Comparison of ENCODE assay signal across 20 mouse cellular contexts in genomic region chr6:125210436-125210835, GRCm38 (mm10). TPM values are rescaled to one million over a fixed set of nuclear protein-coding genes. Genes with fewer than 3 reads are reported as not detected.
DNase-seq lines count a peak whose midpoint lies in the region; ATAC-seq and TF ChIP-seq lines count a peak whose summit lies in the region.
"Had no signal": no experiment of that assay in that cellular context is flagged by ENCODE, and none has a peak within 500 bp of the region (broad histone marks: within the 10 kb centered on the region; RNA-seq: fewer than 3 reads in every experiment).

No protein-coding gene starts in this region.

- no peak for ATAC-seq in kidney, postnatal 0 days (replicated peaks; ENCODE audit: low FRiP score, low read depth)
- ATAC-seq in kidney, embryonic 15.5 days (replicated peaks; ENCODE audit: low FRiP score), result no peak
- ATAC-seq: midbrain, embryonic 13.5 days had no signal

- H3K4me1 ChIP-seq in kidney, postnatal 0 days (replicated peaks; ENCODE audit: insufficient read depth, low read length), result no peaks in the 10 kb centered on the region
- no peaks in the 10 kb centered on the region for H3K4me1 ChIP-seq in kidney, embryonic 15.5 days
- no peaks in the 10 kb centered on the region for H3K4me1 ChIP-seq in CH12.LX (ENCODE audit: control insufficient read depth in 1 of 2, insufficient read depth in 2 of 2)
- H3K4me1 ChIP-seq in cerebellum, adult 2 months (ENCODE audit: control insufficient read depth, insufficient read depth, low read length), result no peaks in the 10 kb centered on the region
- H3K4me1 ChIP-seq: embryonic facial prominence, embryonic 10.5 days; forebrain, embryonic 12.5 days; limb, embryonic 13.5 days; midbrain, embryonic 13.5 days; neural tube, embryonic 12.5 days had no signal

- no peaks in the 10 kb centered on the region for H3K9me3 ChIP-seq in kidney, postnatal 0 days (replicated peaks; ENCODE audit: low read length)
- H3K9me3 ChIP-seq in kidney, embryonic 15.5 days (replicated peaks), result no peaks in the 10 kb centered on the region
- H3K9me3 ChIP-seq in CH12.LX (replicated peaks; ENCODE audit: low read length), result peaks cover 7% of the 10 kb centered on the region
- H3K9me3 ChIP-seq: embryonic facial prominence, embryonic 10.5 days; forebrain, embryonic 12.5 days; limb, embryonic 13.5 days; midbrain, embryonic 13.5 days; neural tube, embryonic 12.5 days had no signal

- no peaks in the 10 kb centered on the region for H3K36me3 ChIP-seq in kidney, postnatal 0 days (ENCODE audit: insufficient read depth, low read length)
- H3K36me3 ChIP-seq in kidney, embryonic 15.5 days, result no peaks in the 10 kb centered on the region
- no peaks in the 10 kb centered on the region for H3K36me3 ChIP-seq in CH12.LX (replicated peaks in 1 of 2; ENCODE audit: control insufficient read depth in 1 of 2, insufficient read depth in 1 of 2, low read length in 1 of 2)
- H3K36me3 ChIP-seq: embryonic facial prominence, embryonic 10.5 days; forebrain, embryonic 12.5 days; limb, embryonic 13.5 days; midbrain, embryonic 13.5 days; neural tube, embryonic 12.5 days had no signal

- 82% methylated on average over 1 of the region's 1 CpGs for WGBS in kidney, postnatal 0 days
- 87% methylated on average over 1 of the region's 1 CpGs for WGBS in kidney, embryonic 15.5 days
- WGBS in cerebellum, adult 2 months, result 95% methylated on average over 1 of the region's 1 CpGs

- no peak overlapping the region for H3K9ac ChIP-seq in kidney, postnatal 0 days (ENCODE audit: low read depth, low read length)
- no peak overlapping the region for H3K9ac ChIP-seq in kidney, embryonic 15.5 days
- H3K9ac ChIP-seq in CH12.LX (ENCODE audit: insufficient read depth, low read depth), result no peak overlapping the region
- H3K9ac ChIP-seq: forebrain, embryonic 12.5 days; limb, embryonic 13.5 days; midbrain, embryonic 13.5 days; neural tube, embryonic 12.5 days had no signal

- DNase-seq in kidney, postnatal 0 days (ENCODE audit: low spot score), result no peak
- peak; percentile 36 for DNase-seq in 416B (ENCODE audit: low read depth)
- DNase-seq in CH12.LX (ENCODE audit: extremely low read depth), result no peak
- peak; percentile 65 for DNase-seq in R1 (ENCODE audit: low read depth, low spot score)
- no peak for DNase-seq in cerebellum, adult 2 months
- DNase-seq in frontal cortex, postnatal 36 days (ENCODE audit: low spot score in 2 of 2), result no peak
- DNase-seq: adrenal gland, postnatal 36 days; cerebellum, adult 11-12 months; gastrocnemius, postnatal 14 days; kidney, adult 8-10 months; kidney, postnatal 4 days; lung, postnatal 10 days had no signal

- no peak overlapping the region for H3K4me2 ChIP-seq in kidney, postnatal 0 days (ENCODE audit: low read length)
- H3K4me2 ChIP-seq in kidney, embryonic 15.5 days, result no peak overlapping the region
- no peak overlapping the region for H3K4me2 ChIP-seq in CH12.LX (ENCODE audit: insufficient read depth, low read depth, poor library complexity, severe bottlenecking)
- H3K4me2 ChIP-seq: forebrain, embryonic 12.5 days; limb, embryonic 13.5 days; midbrain, embryonic 13.5 days; neural tube, embryonic 12.5 days had no signal

- no peaks in the 10 kb centered on the region for H3K79me2 ChIP-seq in CH12.LX (replicated peaks; ENCODE audit: control insufficient read depth, extremely low read depth, insufficient read depth, poor library complexity, severe bottlenecking)

- dilution Hi-C loops in CH12.LX (cut with MboI; ENCODE audit: extremely low pct_ligation_motif_present, extremely low pct_unique_long_range_greater_than_20kb, low sequenced_read_pairs), result no loop called here

- peak; percentile 13 for TF ChIP-seq RAD21 in CH12.LX (IDR thresholded peaks at IDR 0.05; ENCODE audit: low read depth, low read length)

- no peak for TF ChIP-seq EP300 in CH12.LX (IDR thresholded peaks at IDR 0.05; ENCODE audit: low read length)

- TF ChIP-seq CTCF in kidney, postnatal 0 days (IDR thresholded peaks at IDR 0.05; ENCODE audit: low read depth), result 0 out of 2 replicates have a peak, but pooled peaks have one; percentile 15
- peak in 1 of 2 experiments; percentile 35; a peak in 1 of 4 replicates for TF ChIP-seq CTCF in CH12.LX (conservative IDR thresholded peaks at IDR 0.05 in 1 of 2, IDR thresholded peaks at IDR 0.05 in 1 of 2; ENCODE audit: low read depth in 2 of 2, low read length in 2 of 2)
- TF ChIP-seq CTCF in cerebellum, adult 2 months (IDR thresholded peaks at IDR 0.05; ENCODE audit: borderline replicate concordance, insufficient read depth, low read depth, low read length), result no peak

- no peak for TF ChIP-seq POLR2A in CH12.LX (IDR thresholded peaks at IDR 0.05; ENCODE audit: low read depth, low read length)
- no peak for TF ChIP-seq POLR2A in cerebellum, adult 2 months (IDR thresholded peaks at IDR 0.05; ENCODE audit: borderline replicate concordance, insufficient read depth, low read length)

- no peak overlapping the region for H3K27ac ChIP-seq in kidney, postnatal 0 days
- H3K27ac ChIP-seq in kidney, embryonic 15.5 days, result no peak overlapping the region
- H3K27ac ChIP-seq in CH12.LX (ENCODE audit: insufficient read depth, low read depth), result no peak overlapping the region
- no peak overlapping the region for H3K27ac ChIP-seq in cerebellum, adult 2 months (ENCODE audit: insufficient read depth, low read length)
- H3K27ac ChIP-seq: embryonic facial prominence, embryonic 10.5 days; forebrain, embryonic 12.5 days; limb, embryonic 13.5 days; midbrain, embryonic 13.5 days; neural tube, embryonic 12.5 days had no signal

- in situ Hi-C loops in CH12.LX (cut with MboI; ENCODE audit: low pct_ligation_motif_present, low pct_unique_long_range_greater_than_20kb, low sequenced_read_pairs), result no loop called here

- no peak overlapping the region for H3K4me3 ChIP-seq in kidney, postnatal 0 days (replicated peaks; ENCODE audit: low read depth, low read length)
- H3K4me3 ChIP-seq in kidney, embryonic 15.5 days (replicated peaks), result no peak overlapping the region
- H3K4me3 ChIP-seq in CH12.LX (replicated peaks in 1 of 3; ENCODE audit: low read depth in 2 of 3, low read length in 2 of 3, poor library complexity in 1 of 3), result no peak overlapping the region
- H3K4me3 ChIP-seq in cerebellum, adult 2 months (replicated peaks; ENCODE audit: insufficient read depth, low read depth, low read length), result no peak overlapping the region
- H3K4me3 ChIP-seq: embryonic facial prominence, embryonic 10.5 days; forebrain, embryonic 12.5 days; limb, embryonic 13.5 days; midbrain, embryonic 13.5 days; neural tube, embryonic 12.5 days had no signal

- H3K27me3 ChIP-seq in kidney, postnatal 0 days (ENCODE audit: insufficient read depth, low read length), result no peaks in the 10 kb centered on the region
- H3K27me3 ChIP-seq in kidney, embryonic 15.5 days, result peaks cover 16% of the 10 kb centered on the region
- peaks cover 37% of the 10 kb centered on the region for H3K27me3 ChIP-seq in CH12.LX (replicated peaks)
- no peaks in the 10 kb centered on the region for H3K27me3 ChIP-seq in cerebellum, adult 2 months (ENCODE audit: control insufficient read depth, insufficient read depth, low read length)

TF ChIP-seq in CH12.LX, 34 proteins besides CTCF, POLR2A, EP300 and RAD21 (continues in another document):
- TF ChIP-seq USF2 (conservative IDR thresholded peaks at IDR 0.05; ENCODE audit: low read depth, low read length) (no peak), ZNF384 (IDR thresholded peaks at IDR 0.05; ENCODE audit: low read depth, low read length) (no peak), CHD1 (IDR thresholded peaks at IDR 0.05; ENCODE audit: low read depth, low read length) (no peak), UBTF (IDR thresholded peaks at IDR 0.05; ENCODE audit: low read depth, low read length) (no peak), JUN (IDR thresholded peaks at IDR 0.05; ENCODE audit: insufficient read depth, low read depth, low read length) (no peak), TCF12 (IDR thresholded peaks at IDR 0.05; ENCODE audit: low read depth, low read length) (no peak), RCOR1 (conservative IDR thresholded peaks at IDR 0.05; ENCODE audit: low read depth, low read length) (no peak)

RNA-seq across cellular contexts. Expression of gene Vamp1, which starts 4.9 kb away (rescaled TPM):
- 4.0 and 4.4 TPM in 2 replicates for polyA plus RNA-seq in kidney, postnatal 0 days (2015; fragmentation: Nextera tagmentation; extraction: Ambion mirVana)
- 6.5 and 6.7 TPM in 2 replicates for polyA plus RNA-seq in kidney, embryonic 15.5 days (2015; fragmentation: Nextera tagmentation; extraction: Ambion mirVana)
- total RNA-seq in CH12.LX (2012; rRNA removed) (2.3 and 3.1 TPM in 2 replicates), CH12.LX (2014; rRNA removed) (1.9 and 2.4 TPM in 2 replicates)
- 3.7 and 4.6 TPM in 2 replicates for polyA plus RNA-seq in CH12.LX (2012; ENCODE audit: insufficient read length, low read depth)
- 556 and 718 TPM in 2 replicates for polyA plus RNA-seq in cerebellum, adult 2 months (2012; rRNA removed)

RNA-seq across cellular contexts. Expression of gene Mrpl51, which starts 18.8 kb away (rescaled TPM):
- 275 and 288 TPM in 2 replicates for polyA plus RNA-seq in kidney, postnatal 0 days (2015; fragmentation: Nextera tagmentation; extraction: Ambion mirVana)
- 220 and 238 TPM in 2 replicates for polyA plus RNA-seq in kidney, embryonic 15.5 days (2015; fragmentation: Nextera tagmentation; extraction: Ambion mirVana)
- 120 and 153 TPM in 2 replicates for total RNA-seq in CH12.LX (2012; rRNA removed)
- 152 and 184 TPM in 2 replicates for total RNA-seq in CH12.LX (2014; rRNA removed)
- polyA plus RNA-seq in CH12.LX (2012; ENCODE audit: insufficient read length, low read depth), result 161 and 171 TPM in 2 replicates
- 61.6 and 70.4 TPM in 2 replicates for polyA plus RNA-seq in cerebellum, adult 2 months (2012; rRNA removed)

RNA-seq across cellular contexts. Expression of gene Ncapd2, which starts 18.9 kb away (rescaled TPM):
- polyA plus RNA-seq in kidney, postnatal 0 days (2015; fragmentation: Nextera tagmentation; extraction: Ambion mirVana), result 43.8 and 48.0 TPM in 2 replicates
- 141 and 151 TPM in 2 replicates for polyA plus RNA-seq in kidney, embryonic 15.5 days (2015; fragmentation: Nextera tagmentation; extraction: Ambion mirVana)
- total RNA-seq in CH12.LX (2012; rRNA removed), result 140 and 147 TPM in 2 replicates
- total RNA-seq in CH12.LX (2014; rRNA removed), result 78.3 and 79.6 TPM in 2 replicates
- polyA plus RNA-seq in CH12.LX (2012; ENCODE audit: insufficient read length, low read depth), result 263 and 301 TPM in 2 replicates
- 80.8 and 85.4 TPM in 2 replicates for polyA plus RNA-seq in cerebellum, adult 2 months (2012; rRNA removed)

RNA-seq across cellular contexts. Expression of gene Tapbpl, which starts 21.2 kb away (rescaled TPM):
- polyA plus RNA-seq in kidney, postnatal 0 days (2015; fragmentation: Nextera tagmentation; extraction: Ambion mirVana), result 6.3 and 7.2 TPM in 2 replicates
- polyA plus RNA-seq in kidney, embryonic 15.5 days (2015; fragmentation: Nextera tagmentation; extraction: Ambion mirVana), result 5.4 and 6.1 TPM in 2 replicates
- 16.9 and 17.7 TPM in 2 replicates for total RNA-seq in CH12.LX (2012; rRNA removed)
- 13.7 and 16.7 TPM in 2 replicates for total RNA-seq in CH12.LX (2014; rRNA removed)
- 19.4 and 20.9 TPM in 2 replicates for polyA plus RNA-seq in CH12.LX (2012; ENCODE audit: insufficient read length, low read depth)
- polyA plus RNA-seq in cerebellum, adult 2 months (2012; rRNA removed), result 6.3 TPM in 2 replicates

RNA-seq across cellular contexts. Expression of gene Cd27, which starts 26.4 kb away (rescaled TPM):
- 0.93 and 1.2 TPM in 2 replicates for polyA plus RNA-seq in kidney, postnatal 0 days (2015; fragmentation: Nextera tagmentation; extraction: Ambion mirVana)
- polyA plus RNA-seq in kidney, embryonic 15.5 days (2015; fragmentation: Nextera tagmentation; extraction: Ambion mirVana), result 1.8 and 2.8 TPM in 2 replicates
- total RNA-seq in CH12.LX (2012; rRNA removed) (not detected in 2 replicates), CH12.LX (2014; rRNA removed) (not detected in 2 replicates)
- 0.54 TPM in 1 of 2 replicates, not detected in the other for polyA plus RNA-seq in CH12.LX (2012; ENCODE audit: insufficient read length, low read depth)
- polyA plus RNA-seq in cerebellum, adult 2 months (2012; rRNA removed), result 0.13 TPM in 1 of 2 replicates, not detected in the other
- total RNA-seq: layer of hippocampus, postnatal 14 days; left cerebral cortex, postnatal 14 days had no signal

Comparison
In these comparisons a context has a peak if more than half of its experiments do, and no peak if none do; other contexts are left out.
1. DNase-seq: peak in 416B (single experiment) and R1 (single experiment); none in kidney, postnatal 0 days (single experiment), CH12.LX (single experiment), cerebellum, adult 2 months (0 of 2) and frontal cortex, postnatal 36 days (0 of 2).
2. RNA of gene Vamp1, which starts 4.9 kb away (polyA plus RNA-seq): 556 to 718 TPM in cerebellum, adult 2 months; 6.5 to 6.7 TPM in kidney, embryonic 15.5 days, 3.7 to 4.6 TPM in CH12.LX and 4.0 to 4.4 TPM in kidney, postnatal 0 days; every median in the first group is over 10 times any median in the second.